Mouse (Mus musculus) spleen, adult 2 months (tissue): ENCODE measurements at regions not wholly inside any gene's neighbourhood (a gene's known extent, or its start where the extent isn't known, plus 50 kb on each side); places are given as distances from the start of the nearest gene placed in this dataset.

ENCODE experiments used
- CTCF ChIP-seq: fragments of 200-500 bp; IDR thresholded peaks from 2 replicates; pipeline ENCODE4 v1.5.1; 2011; ENCODE audit warnings: mild to moderate bottlenecking, inconsistent platforms; ENCODE audit not compliant: insufficient read depth, insufficient read length, insufficient replicate concordance; ENCODE audit errors: extremely low read depth
- POLR2A ChIP-seq: fragments of 200-500 bp; IDR thresholded peaks from 2 replicates; pipeline ENCODE4 v1.6.1; 2011; ENCODE audit warnings: low read depth, low read length, inconsistent platforms

DNA sequence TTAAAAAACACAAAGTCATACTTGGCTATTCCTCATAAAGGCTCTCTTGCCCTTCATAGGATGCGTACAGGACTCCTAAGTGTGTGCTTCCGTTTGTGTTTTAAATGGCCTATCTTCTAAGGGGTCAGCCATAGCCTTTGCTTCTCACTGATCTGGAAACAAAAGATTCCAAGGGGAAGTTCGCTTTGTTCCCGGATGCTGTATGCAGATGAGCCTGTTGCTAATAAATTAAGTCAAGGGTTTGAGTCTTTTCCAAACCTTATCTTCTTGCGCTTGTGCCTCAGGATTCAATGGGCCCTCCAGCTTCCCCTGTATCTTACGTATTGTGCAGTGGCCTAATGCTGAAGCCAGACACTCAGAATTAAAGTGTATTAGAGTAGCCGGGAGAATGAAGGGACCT, 138.9 kb downstream of the Bcas1 start:
- no peak for TF ChIP-seq CTCF
- TF ChIP-seq POLR2A: no peak
